7 mouse cellular contexts compared by ENCODE assay signal in genomic region chrX:71963275-71963912, GRCm38 (mm10). TPM values are rescaled to one million over a fixed set of nuclear protein-coding genes. Genes with fewer than 3 reads are reported as not detected.
A peak's percentile ranks its signal among the peaks of the same experiment; 100 is the strongest.
DNase-seq lines count a peak whose midpoint lies in the region; ATAC-seq lines count a peak whose summit lies in the region.

No protein-coding gene starts in this region.

- H3K27ac ChIP-seq in liver, embryonic 11.5 days (ENCODE audit: low read depth, low read length): no peak overlapping the region
- H3K27ac ChIP-seq in forebrain, embryonic 11.5 days (ENCODE audit: low read depth, low read length): no peak overlapping the region
- no peak overlapping the region for H3K27ac ChIP-seq in intestine, embryonic 16.5 days (ENCODE audit: low read length)
- no peak overlapping the region; the same call in 1 of the 2 replicates for H3K27ac ChIP-seq in neural tube, embryonic 14.5 days (ENCODE audit: low read depth, low read length)

- no peaks in the 10 kb centered on the region for H3K9me3 ChIP-seq in liver, embryonic 11.5 days (ENCODE audit: control insufficient read depth, low read length)
- no peaks in the 10 kb centered on the region for H3K9me3 ChIP-seq in forebrain, embryonic 11.5 days (ENCODE audit: control insufficient read depth, low read length)
- no peaks in the 10 kb centered on the region for H3K9me3 ChIP-seq in intestine, embryonic 16.5 days (ENCODE audit: control insufficient read depth, low read length)
- H3K9me3 ChIP-seq in neural tube, embryonic 14.5 days (ENCODE audit: control insufficient read depth, low read length): no peaks in the 10 kb centered on the region

- no peaks in the 10 kb centered on the region for H3K36me3 ChIP-seq in liver, embryonic 11.5 days (ENCODE audit: control insufficient read depth, insufficient read depth, low read length)
- H3K36me3 ChIP-seq in forebrain, embryonic 11.5 days (ENCODE audit: control insufficient read depth, insufficient read depth, low read length): no peaks in the 10 kb centered on the region
- H3K36me3 ChIP-seq in intestine, embryonic 16.5 days (ENCODE audit: control insufficient read depth, insufficient read depth, low read length): no peaks in the 10 kb centered on the region
- no peaks in the 10 kb centered on the region for H3K36me3 ChIP-seq in neural tube, embryonic 14.5 days (ENCODE audit: control insufficient read depth, insufficient read depth, low read length)

- H3K9ac ChIP-seq in liver, embryonic 11.5 days (ENCODE audit: low read depth, low read length): 0 out of 2 replicates have a peak overlapping the region, but pooled peaks have one; percentile 20
- H3K9ac ChIP-seq in forebrain, embryonic 11.5 days (ENCODE audit: low read length): peak overlapping the region; percentile 60; the same call in 1 of the 2 replicates
- H3K9ac ChIP-seq in intestine, embryonic 16.5 days (ENCODE audit: low read depth, low read length): peak overlapping the region; percentile 75; the same call in 1 of the 2 replicates
- H3K9ac ChIP-seq in neural tube, embryonic 14.5 days (replicated peaks; ENCODE audit: low read depth, low read length): peak overlapping the region; percentile 79

- H3K4me3 ChIP-seq in liver, embryonic 11.5 days (ENCODE audit: low read depth, low read length): peak overlapping the region; percentile 43
- peak overlapping the region; percentile 44 for H3K4me3 ChIP-seq in forebrain, embryonic 11.5 days (ENCODE audit: low read depth, low read length)
- peak overlapping the region; percentile 55 for H3K4me3 ChIP-seq in intestine, embryonic 16.5 days (ENCODE audit: low read length)
- peak overlapping the region; percentile 53 for H3K4me3 ChIP-seq in neural tube, embryonic 14.5 days (ENCODE audit: low read depth, low read length)

- no peaks in the 10 kb centered on the region for H3K4me1 ChIP-seq in liver, embryonic 11.5 days (replicated peaks; ENCODE audit: control insufficient read depth, insufficient read depth, low read length)
- 0 out of 2 replicates have a peak, but pooled peaks cover 2% of the 10 kb centered on the region for H3K4me1 ChIP-seq in forebrain, embryonic 11.5 days (replicated peaks; ENCODE audit: control insufficient read depth, insufficient read depth, low read length)
- 0 out of 2 replicates have a peak, but pooled peaks cover 3% of the 10 kb centered on the region for H3K4me1 ChIP-seq in intestine, embryonic 16.5 days (ENCODE audit: control insufficient read depth, insufficient read depth, low read length)
- H3K4me1 ChIP-seq in neural tube, embryonic 14.5 days (ENCODE audit: control insufficient read depth, insufficient read depth, low read length): no peaks in the 10 kb centered on the region

- WGBS in liver, embryonic 11.5 days: 49% methylated on average over 9 of the region's 9 CpGs
- WGBS in forebrain, embryonic 11.5 days: 32% methylated on average over 9 of the region's 9 CpGs
- WGBS in intestine, embryonic 16.5 days: 34% methylated on average over 9 of the region's 9 CpGs
- WGBS in neural tube, embryonic 14.5 days: 22% methylated on average over 9 of the region's 9 CpGs

- H3K4me2 ChIP-seq in liver, embryonic 11.5 days: peak overlapping the region; percentile 55
- peak overlapping the region; percentile 64 for H3K4me2 ChIP-seq in forebrain, embryonic 11.5 days (ENCODE audit: low read depth, low read length, severe bottlenecking)
- peak overlapping the region; percentile 79 for H3K4me2 ChIP-seq in intestine, embryonic 16.5 days (ENCODE audit: low read depth, low read length)
- H3K4me2 ChIP-seq in neural tube, embryonic 14.5 days (ENCODE audit: low read depth, low read length): peak overlapping the region; percentile 54

- no peak for ATAC-seq in liver, embryonic 11.5 days (replicated peaks; ENCODE audit: low FRiP score)
- no peak for ATAC-seq in forebrain, embryonic 11.5 days (replicated peaks; ENCODE audit: low FRiP score)
- no peak for ATAC-seq in intestine, embryonic 16.5 days
- ATAC-seq in neural tube, embryonic 14.5 days (ENCODE audit: low read depth): peak; percentile 47; the same call in 1 of the 2 replicates

- DNase-seq in liver, embryonic 11.5 days (ENCODE audit: low spot score): no peak
- no peak for DNase-seq in liver
- no peak for DNase-seq in forebrain, embryonic 11.5 days (ENCODE audit: low spot score)
- DNase-seq in layer of hippocampus, postnatal 36 days: no peak
- no peak for DNase-seq in urinary bladder, postnatal 4 days (ENCODE audit: low spot score in 2 of 2)

- H3K27me3 ChIP-seq in liver, embryonic 11.5 days (replicated peaks; ENCODE audit: control insufficient read depth, insufficient read depth, low read length): peaks cover 30% of the 10 kb centered on the region
- no peaks in the 10 kb centered on the region; the same call in 1 of the 2 replicates for H3K27me3 ChIP-seq in forebrain, embryonic 11.5 days (ENCODE audit: control insufficient read depth, insufficient read depth, low read length)
- 0 out of 2 replicates have a peak, but pooled peaks cover 2% of the 10 kb centered on the region for H3K27me3 ChIP-seq in intestine, embryonic 16.5 days (replicated peaks; ENCODE audit: control insufficient read depth, insufficient read depth, low read length)
- H3K27me3 ChIP-seq in neural tube, embryonic 14.5 days (ENCODE audit: control insufficient read depth, insufficient read depth, low read length): no peaks in the 10 kb centered on the region

RNA-seq across cellular contexts. Expression of gene Prrg3, which starts 1.0 kb away (rescaled TPM):
- 4.1 and 5.5 TPM in 2 replicates for polyA plus RNA-seq in liver, embryonic 11.5 days (2014; fragmentation: Nextera tagmentation; extraction: Ambion mirVana)
- polyA plus RNA-seq in forebrain, embryonic 11.5 days (2014; fragmentation: Nextera tagmentation; extraction: Ambion mirVana): 7.9 and 9.9 TPM in 2 replicates
- 5.9 and 6.5 TPM in 2 replicates for polyA plus RNA-seq in intestine, embryonic 16.5 days (2015; fragmentation: Nextera tagmentation; extraction: Ambion mirVana)
- 11.6 and 14.7 TPM in 2 replicates for polyA plus RNA-seq in neural tube, embryonic 14.5 days (2014; fragmentation: Nextera tagmentation; extraction: Ambion mirVana)
- total RNA-seq in layer of hippocampus, postnatal 36 days (2021): 10 to 100 TPM; 18.4 to 20.6 TPM

RNA-seq across cellular contexts. Expression of gene Fate1, which starts 9.4 kb away (rescaled TPM):
- polyA plus RNA-seq in liver, embryonic 11.5 days (2014; fragmentation: Nextera tagmentation; extraction: Ambion mirVana): not detected in 2 replicates
- polyA plus RNA-seq in forebrain, embryonic 11.5 days (2014; fragmentation: Nextera tagmentation; extraction: Ambion mirVana): not detected in 2 replicates
- 0.31 TPM in 1 of 2 replicates, not detected in the other for polyA plus RNA-seq in intestine, embryonic 16.5 days (2015; fragmentation: Nextera tagmentation; extraction: Ambion mirVana)
- polyA plus RNA-seq in neural tube, embryonic 14.5 days (2014; fragmentation: Nextera tagmentation; extraction: Ambion mirVana): 0.31 TPM in 1 of 2 replicates, not detected in the other
- not detected for total RNA-seq in layer of hippocampus, postnatal 36 days (2021)

RNA-seq across cellular contexts. Expression of gene Cnga2, which starts 28.3 kb away (rescaled TPM):
- polyA plus RNA-seq in liver, embryonic 11.5 days (2014; fragmentation: Nextera tagmentation; extraction: Ambion mirVana): 0.12 TPM in 1 of 2 replicates, not detected in the other
- 0.36 TPM in 1 of 2 replicates, not detected in the other for polyA plus RNA-seq in forebrain, embryonic 11.5 days (2014; fragmentation: Nextera tagmentation; extraction: Ambion mirVana)
- polyA plus RNA-seq in intestine, embryonic 16.5 days (2015; fragmentation: Nextera tagmentation; extraction: Ambion mirVana): 0.04 TPM in 1 of 2 replicates, not detected in the other
- 0.08 and 0.15 TPM in 2 replicates for polyA plus RNA-seq in neural tube, embryonic 14.5 days (2014; fragmentation: Nextera tagmentation; extraction: Ambion mirVana)
- not detected for total RNA-seq in layer of hippocampus, postnatal 36 days (2021)

RNA-seq across cellular contexts. Expression of gene Gm1141, which starts 42.6 kb away (rescaled TPM):
- 0.10 TPM in 1 of 2 replicates, not detected in the other for polyA plus RNA-seq in liver, embryonic 11.5 days (2014; fragmentation: Nextera tagmentation; extraction: Ambion mirVana)
- 0.41 and 0.64 TPM in 2 replicates for polyA plus RNA-seq in forebrain, embryonic 11.5 days (2014; fragmentation: Nextera tagmentation; extraction: Ambion mirVana)
- polyA plus RNA-seq in intestine, embryonic 16.5 days (2015; fragmentation: Nextera tagmentation; extraction: Ambion mirVana): 0.09 TPM in 1 of 2 replicates, not detected in the other
- 0.27 and 0.42 TPM in 2 replicates for polyA plus RNA-seq in neural tube, embryonic 14.5 days (2014; fragmentation: Nextera tagmentation; extraction: Ambion mirVana)
- total RNA-seq in layer of hippocampus, postnatal 36 days (2021): 1 to 10 TPM; 1.2 to 1.4 TPM

Comparison
In these comparisons a context has a peak if more than half of its experiments do, and no peak if none do; other contexts are left out.
1. H3K9ac ChIP-seq: peak in every context shown above with its lines; median percentile 79 in neural tube, embryonic 14.5 days; 75 in intestine, embryonic 16.5 days; 60 in forebrain, embryonic 11.5 days; 20 in liver, embryonic 11.5 days.